Mouse (Mus musculus) midbrain, embryonic 14.5 days (tissue): ENCODE data around the gene Lrrc52. TPM values are rescaled to one million over a fixed set of nuclear protein-coding genes. Genes with fewer than 3 reads are reported as not detected.

Source experiments
- ATAC-seq: fragments of 200-750 bp; cut with Nextera tagmentation; 2 replicates; pipeline ENCODE4 v1.8.0; 2017; ENCODE audit warnings: moderate number of reproducible peaks, moderate library complexity; ENCODE audit not compliant: low FRiP score, low TSS enrichment
- DNase-seq: peaks from one replicate; pipeline ENCODE4 v3.0.0-alpha.2; 2015
- H3K27ac ChIP-seq: fragments of 300-500 bp; sonication (generic); replicated peaks from 2 replicates; pipeline ENCODE4 v1.5.1; 2014; ENCODE audit warnings: mild to moderate bottlenecking, low read depth, low read length, moderate library complexity
- H3K27me3 ChIP-seq: fragments of 300-500 bp; sonication (generic); 2 replicates; pipeline ENCODE4 v1.6.1; 2014; ENCODE audit warnings: low read length, control low read depth, mixed read lengths; ENCODE audit not compliant: control insufficient read depth, insufficient read depth
- H3K36me3 ChIP-seq: fragments of 300-500 bp; sonication (generic); 2 replicates; pipeline ENCODE4 v1.6.1; 2014; ENCODE audit warnings: low read length, control low read depth; ENCODE audit not compliant: control insufficient read depth, insufficient read depth
- H3K4me1 ChIP-seq: fragments of 300-500 bp; sonication (generic); 2 replicates; pipeline ENCODE4 v1.6.1; 2014; ENCODE audit warnings: mild to moderate bottlenecking, antibody characterized with exemption, low read length, control low read depth; ENCODE audit not compliant: control insufficient read depth, insufficient read depth
- H3K4me2 ChIP-seq: fragments of 300-500 bp; sonication (generic); 2 replicates; pipeline ENCODE4 v1.6.1; 2014; ENCODE audit warnings: mild to moderate bottlenecking, low read length, moderate library complexity
- H3K4me3 ChIP-seq: fragments of 300-500 bp; sonication (generic); replicated peaks from 2 replicates; pipeline ENCODE4 v1.5.1; 2014; ENCODE audit warnings: low read depth, low read length
- H3K9ac ChIP-seq: fragments of 300-500 bp; sonication (generic); replicated peaks from 2 replicates; pipeline ENCODE4 v1.6.1; 2014; ENCODE audit warnings: mild to moderate bottlenecking, low read length, moderate library complexity
- H3K9me3 ChIP-seq: fragments of 300-500 bp; sonication (generic); 2 replicates; pipeline ENCODE4 v1.6.1; 2016; ENCODE audit warnings: low read length, control low read depth, mixed read lengths; ENCODE audit not compliant: control insufficient read depth
- WGBS: fragments of 180-500 bp; shearing (Covaris S2); extraction: QIAGEN DNeasy Blood & Tissue Kit; methylation state at CpG from one replicate; pipeline ENCODE4 v1.1.7; 2014; 5-methylcytosine and 5-hydroxymethylcytosine counted together
- polyA plus RNA-seq: library from polyadenylated mRNA; unstranded; fragments of >200 nt; fragmentation: Nextera tagmentation; extraction: Ambion mirVana; gene quantifications from 2 replicates; pipeline ENCODE4 v1.2.1, GENCODE M21; 2014

Lrrc52 gene
- polyA plus RNA-seq, 1 experiment from 2014 or later, result not detected

- H3K4me3 ChIP-seq, result no peak overlapping the region
- H3K36me3 ChIP-seq, result no peaks in the 10 kb centered on the region
- no peaks in the 10 kb centered on the region for H3K4me1 ChIP-seq
- no peak overlapping the region for H3K27ac ChIP-seq
- no peak for DNase-seq
- H3K9ac ChIP-seq, result no peak overlapping the region
- H3K4me2 ChIP-seq, result no peak overlapping the region
- no peak for ATAC-seq
- 90% methylated on average over 5 of the region's 5 CpGs for WGBS
- H3K27me3 ChIP-seq, result no peaks in the 10 kb centered on the region
- no peaks in the 10 kb centered on the region for H3K9me3 ChIP-seq
Observed at GRCm38 (mm10) chr1:167425572-167425971, 41.0 kb downstream of the Lrrc52 start.

- no peak for ATAC-seq
- H3K9ac ChIP-seq, result no peak overlapping the region
- no peaks in the 10 kb centered on the region for H3K4me1 ChIP-seq
- no peaks in the 10 kb centered on the region for H3K36me3 ChIP-seq
- DNase-seq, result no peak
- H3K27ac ChIP-seq, result no peak overlapping the region
- H3K4me2 ChIP-seq, result no peak overlapping the region
- H3K9me3 ChIP-seq, result no peaks in the 10 kb centered on the region
- no peak overlapping the region for H3K4me3 ChIP-seq
- 79% methylated on average over 11 of the region's 11 CpGs for WGBS
- H3K27me3 ChIP-seq, result no peaks in the 10 kb centered on the region
Observed at GRCm38 (mm10) chr1:167422501-167423240, 43.9 kb downstream of the Lrrc52 start.

GRCm38 (mm10) chr1:167414846-167415245, 51.7 kb downstream of the Lrrc52 start:
- Histone ChIP-seq H3K4me3 (no peak overlapping the region), H3K4me2 (no peak overlapping the region), H3K4me1 (no peaks in the 10 kb centered on the region), H3K27me3 (no peaks in the 10 kb centered on the region), H3K9me3 (no peaks in the 10 kb centered on the region), H3K9ac (no peak overlapping the region), H3K36me3 (no peaks in the 10 kb centered on the region), H3K27ac (no peak overlapping the region)
- ATAC-seq (no peak), DNase-seq (peak; percentile 89)
- WGBS, result 3% methylated on average over 7 of the region's 7 CpGs

- H3K4me2 ChIP-seq, result no peak overlapping the region
- no peak overlapping the region for H3K4me3 ChIP-seq
- H3K36me3 ChIP-seq, result no peaks in the 10 kb centered on the region
- H3K4me1 ChIP-seq, result no peaks in the 10 kb centered on the region
- ATAC-seq (no peak), DNase-seq (no peak)
- no peaks in the 10 kb centered on the region for H3K9me3 ChIP-seq
- H3K27ac ChIP-seq, result no peak overlapping the region
- WGBS, result 78% methylated on average over 12 of the region's 12 CpGs
- H3K9ac ChIP-seq, result no peak overlapping the region
- no peaks in the 10 kb centered on the region for H3K27me3 ChIP-seq
Observed at GRCm38 (mm10) chr1:167411991-167412715, 54.4 kb downstream of the Lrrc52 start.

GRCm38 (mm10) chr1:167409601-167410000, 57.0 kb downstream of the Lrrc52 start:
- Histone ChIP-seq H3K27me3 (no peaks in the 10 kb centered on the region), H3K9me3 (no peaks in the 10 kb centered on the region), H3K4me3 (no peak overlapping the region), H3K4me1 (no peaks in the 10 kb centered on the region), H3K27ac (no peak overlapping the region), H3K9ac (no peak overlapping the region), H3K4me2 (no peak overlapping the region), H3K36me3 (no peaks in the 10 kb centered on the region)
- DNase-seq (no peak), ATAC-seq (no peak)
- whole genome bisulfite sequencing, result 81% methylated on average over 4 of the region's 4 CpGs

GRCm38 (mm10) chr1:167405237-167405636, 61.3 kb downstream of the Lrrc52 start:
- Histone ChIP-seq H3K4me2 (no peak overlapping the region), H3K4me3 (no peak overlapping the region), H3K27ac (no peak overlapping the region), H3K36me3 (no peaks in the 10 kb centered on the region), H3K9ac (no peak overlapping the region), H3K27me3 (no peaks in the 10 kb centered on the region), H3K9me3 (no peaks in the 10 kb centered on the region), H3K4me1 (no peaks in the 10 kb centered on the region)
- WGBS, result 88% methylated on average over 4 of the region's 4 CpGs
- DNase-seq, result no peak
- ATAC-seq, result no peak

Other genes starting within 250 kb of the Lrrc52 start
- gene Uck2, start 181.5 kb downstream of the Lrrc52 start, polyA plus RNA-seq, result 51.1 and 54.1 TPM in 2 replicates
- gene Tmco1, start 158.4 kb downstream of the Lrrc52 start, polyA plus RNA-seq, result 65.4 and 69.0 TPM in 2 replicates
- gene Aldh9a1, start 116.8 kb downstream of the Lrrc52 start, polyA plus RNA-seq, result 23.2 and 28.6 TPM in 2 replicates
- gene Mgst3, start 72.9 kb downstream of the Lrrc52 start, polyA plus RNA-seq, result 124 and 177 TPM in 2 replicates
- gene Rxrg, start 131.6 kb upstream of the Lrrc52 start, polyA plus RNA-seq, result 5.2 and 8.2 TPM in 2 replicates
- gene Lmx1a, start 222.5 kb upstream of the Lrrc52 start, polyA plus RNA-seq, result 7.1 TPM in 2 replicates